Mouse (Mus musculus) lung, postnatal 0 days (tissue): Measurements from ENCODE around the gene Scrn2. TPM values are rescaled to one million over a fixed set of nuclear protein-coding genes. Genes with fewer than 3 reads are reported as not detected.

Source experiments
- ATAC-seq: fragments of 200-750 bp; cut with Nextera tagmentation; 2 replicates; pipeline ENCODE4 v1.8.0; 2017; ENCODE audit warnings: moderate library complexity
- DNase-seq: peaks from one replicate; pipeline ENCODE4 v3.0.0-alpha.2; 2016; ENCODE audit warnings: low spot score
- H3K27ac ChIP-seq: fragments of 300-500 bp; sonication (generic); 2 replicates; pipeline ENCODE4 v1.5.1; 2014; ENCODE audit warnings: antibody characterized with exemption, mild to moderate bottlenecking, low read length, mixed read lengths
- H3K27me3 ChIP-seq: fragments of 300-500 bp; sonication (generic); replicated peaks from 2 replicates; pipeline ENCODE4 v1.6.1; 2014; ENCODE audit warnings: low read length, mixed read lengths; ENCODE audit not compliant: insufficient read depth
- H3K36me3 ChIP-seq: fragments of 300-500 bp; sonication (generic); 2 replicates; pipeline ENCODE4 v1.6.1; 2014; ENCODE audit warnings: low read length, mixed read lengths; ENCODE audit not compliant: insufficient read depth
- H3K4me1 ChIP-seq: fragments of 300-500 bp; sonication (generic); 2 replicates; pipeline ENCODE4 v1.6.1; 2014; ENCODE audit warnings: antibody characterized with exemption, low read depth, low read length, mixed read lengths; ENCODE audit not compliant: insufficient read depth
- H3K4me2 ChIP-seq: fragments of 300-500 bp; sonication (generic); replicated peaks from 2 replicates; pipeline ENCODE4 v1.6.1; 2014; ENCODE audit warnings: low read depth, mild to moderate bottlenecking, low read length, moderate library complexity, mixed read lengths
- H3K4me3 ChIP-seq: fragments of 300-500 bp; sonication (generic); 2 replicates; pipeline ENCODE4 v1.5.1; 2014; ENCODE audit warnings: low read depth, low read length
- H3K9ac ChIP-seq: fragments of 300-500 bp; sonication (generic); replicated peaks from 2 replicates; pipeline ENCODE4 v1.6.1; 2014; ENCODE audit warnings: low read depth, mild to moderate bottlenecking
- H3K9me3 ChIP-seq: fragments of 300-500 bp; sonication (generic); 2 replicates; pipeline ENCODE4 v1.6.1; 2016; ENCODE audit warnings: low read length, mixed read lengths
- CTCF ChIP-seq: IDR thresholded peaks from 2 replicates; pipeline ENCODE4 v1.5.1; 2016; ENCODE audit warnings: antibody characterized with exemption, mild to moderate bottlenecking
- EP300 ChIP-seq: IDR thresholded peaks from 2 replicates; pipeline ENCODE4 v1.6.1; 2016; ENCODE audit warnings: antibody characterized with exemption, mild to moderate bottlenecking, control low read depth
- WGBS: fragments of 180-500 bp; shearing (Covaris S2); extraction: QIAGEN DNeasy Blood & Tissue Kit; methylation state at CpG from one replicate; pipeline ENCODE4 v1.1.7; 2014; 5-methylcytosine and 5-hydroxymethylcytosine counted together
- polyA plus RNA-seq: library from polyadenylated mRNA; unstranded; fragments of >200 nt; fragmentation: Nextera tagmentation; extraction: Ambion mirVana; gene quantifications from 2 replicates; pipeline ENCODE4 v1.2.1, GENCODE M21; 2015

Gene Scrn2
- polyA plus RNA-seq, 1 experiment from 2014 or later = 15.7 TPM

DNA sequence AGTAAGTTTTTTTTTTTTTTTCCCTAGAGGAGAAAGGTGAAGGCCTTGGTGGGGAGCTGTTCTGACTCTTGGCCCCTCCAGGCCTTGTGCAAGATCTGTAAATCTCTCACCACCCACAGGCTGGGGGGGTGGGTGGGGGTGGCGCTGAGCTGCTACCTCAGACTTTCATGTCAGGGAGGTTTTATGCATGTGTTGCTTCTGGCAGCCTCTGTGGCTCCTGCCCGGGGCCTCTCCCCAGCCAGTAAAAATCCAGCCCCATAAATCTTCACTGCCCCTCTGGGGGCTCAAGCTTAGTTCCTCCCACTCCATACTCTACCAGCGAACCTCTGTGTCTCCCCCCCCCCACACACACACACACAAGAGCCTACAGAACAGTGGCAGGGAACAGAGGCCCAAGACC, 43.3 kb upstream of the Scrn2 start:
- WGBS = 43% methylated on average over 3 of the region's 3 CpGs
- no peaks in the 10 kb centered on the region for H3K9me3 ChIP-seq
- H3K27me3 ChIP-seq = no peaks in the 10 kb centered on the region; the same call in 1 of the 2 replicates
- ATAC-seq (no peak), DNase-seq (no peak)
- peaks cover 8% of the 10 kb centered on the region; the same call in 1 of the 2 replicates for H3K4me1 ChIP-seq
- no peak overlapping the region for H3K27ac ChIP-seq
- TF ChIP-seq CTCF (no peak), EP300 (no peak)
- H3K4me2 ChIP-seq = no peak overlapping the region
- no peak overlapping the region for H3K4me3 ChIP-seq
- H3K9ac ChIP-seq = no peak overlapping the region
- H3K36me3 ChIP-seq = no peaks in the 10 kb centered on the region

- H3K9ac ChIP-seq = no peak overlapping the region
- H3K9me3 ChIP-seq = no peaks in the 10 kb centered on the region
- peaks cover 13% of the 10 kb centered on the region; the same call in 1 of the 2 replicates for H3K4me1 ChIP-seq
- peak; percentile 60 for ATAC-seq
- H3K4me3 ChIP-seq = 0 out of 2 replicates have a peak overlapping the region, but pooled peaks have one; percentile 3
- 4% methylated on average over 31 of the region's 31 CpGs for WGBS
- TF ChIP-seq EP300 = no peak
- no peak for TF ChIP-seq CTCF
- H3K4me2 ChIP-seq = peak overlapping the region; percentile 38
- H3K27me3 ChIP-seq = no peaks in the 10 kb centered on the region; the same call in 1 of the 2 replicates
- peak; percentile 38 for DNase-seq
- no peak overlapping the region for H3K27ac ChIP-seq
- H3K36me3 ChIP-seq = no peaks in the 10 kb centered on the region
Observed at GRCm38 (mm10) chr11:96987873-96988655, 41.7 kb upstream of the Scrn2 start.

- DNase-seq (peak; percentile 22), ATAC-seq (peak; percentile 34; the same call in 1 of the 2 replicates)
- H3K27me3 ChIP-seq = no peaks in the 10 kb centered on the region
- no peak for TF ChIP-seq CTCF
- no peak for TF ChIP-seq EP300
- H3K9ac ChIP-seq = no peak overlapping the region
- H3K9me3 ChIP-seq = no peaks in the 10 kb centered on the region
- no peaks in the 10 kb centered on the region for H3K36me3 ChIP-seq
- H3K4me3 ChIP-seq = no peak overlapping the region
- H3K4me1 ChIP-seq = peaks cover 13% of the 10 kb centered on the region; the same call in 1 of the 2 replicates
- 62% methylated on average over 5 of the region's 5 CpGs for WGBS
- no peak overlapping the region for H3K4me2 ChIP-seq
- H3K27ac ChIP-seq = no peak overlapping the region
Observed at GRCm38 (mm10) chr11:96991501-96991900, 38.2 kb upstream of the Scrn2 start.

GRCm38 (mm10) chr11:96992722-96993311, 36.9 kb upstream of the Scrn2 start:
- TF ChIP-seq EP300 = no peak
- no peak for TF ChIP-seq CTCF
- Histone ChIP-seq H3K9me3 (no peaks in the 10 kb centered on the region), H3K4me3 (no peak overlapping the region), H3K9ac (no peak overlapping the region), H3K4me1 (peaks cover 14% of the 10 kb centered on the region; the same call in 1 of the 2 replicates), H3K36me3 (no peaks in the 10 kb centered on the region), H3K27me3 (peaks cover 6% of the 10 kb centered on the region; the same call in 1 of the 2 replicates), H3K27ac (peak overlapping the region; percentile 57; the same call in 1 of the 2 replicates), H3K4me2 (no peak overlapping the region)
- ATAC-seq (peak; percentile 55), DNase-seq (peak; percentile 47)
- WGBS = 20% methylated on average over 8 of the region's 8 CpGs

GRCm38 (mm10) chr11:96995031-96995430, 34.7 kb upstream of the Scrn2 start:
- no peak for ATAC-seq
- no peak overlapping the region for H3K27ac ChIP-seq
- WGBS = 28% methylated on average over 5 of the region's 5 CpGs

More at GRCm38 (mm10) chr11:96995031-96995430, 34.7 kb upstream of the Scrn2 start:
- no peak overlapping the region for H3K4me3 ChIP-seq
- peaks cover 8% of the 10 kb centered on the region; the same call in 1 of the 2 replicates for H3K4me1 ChIP-seq
- DNase-seq = no peak
- no peak for TF ChIP-seq CTCF
- no peak for TF ChIP-seq EP300
- no peak overlapping the region for H3K4me2 ChIP-seq
- H3K9me3 ChIP-seq = no peaks in the 10 kb centered on the region
- no peak overlapping the region for H3K9ac ChIP-seq
- peaks cover 6% of the 10 kb centered on the region; the same call in 1 of the 2 replicates for H3K27me3 ChIP-seq
- H3K36me3 ChIP-seq = no peaks in the 10 kb centered on the region
